Mouse (Mus musculus) thymus, postnatal 36 days (tissue): ENCODE data around the gene Lbh.

ENCODE experiments used
- DNase-seq, 2 experiments: peaks; one replicate each; pipeline ENCODE4 v3.0.0; 2022; ENCODE audit warnings: mixed read lengths in 2 of 2

Lbh gene

DNA sequence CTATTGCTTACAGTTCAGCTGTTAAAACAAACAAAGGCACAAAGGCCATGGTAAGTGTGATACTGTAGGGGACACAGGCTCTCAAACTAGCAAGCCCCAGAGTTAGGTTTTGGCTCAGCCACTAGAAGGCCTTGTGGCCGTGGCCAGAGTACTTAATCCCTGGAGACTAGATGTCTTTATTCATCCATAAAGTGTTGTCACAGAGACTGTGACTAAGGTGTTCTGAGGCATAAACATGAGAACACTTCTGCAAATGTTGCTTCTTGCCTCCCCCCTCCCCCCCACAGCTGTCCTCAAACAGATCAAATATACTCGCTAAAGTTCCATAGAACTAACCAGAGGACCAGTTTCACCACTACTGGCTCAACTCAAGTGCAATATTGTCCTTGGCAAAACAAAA lies 4.0 kb upstream of the Lbh start:
- DNase-seq = no peak

DNA sequence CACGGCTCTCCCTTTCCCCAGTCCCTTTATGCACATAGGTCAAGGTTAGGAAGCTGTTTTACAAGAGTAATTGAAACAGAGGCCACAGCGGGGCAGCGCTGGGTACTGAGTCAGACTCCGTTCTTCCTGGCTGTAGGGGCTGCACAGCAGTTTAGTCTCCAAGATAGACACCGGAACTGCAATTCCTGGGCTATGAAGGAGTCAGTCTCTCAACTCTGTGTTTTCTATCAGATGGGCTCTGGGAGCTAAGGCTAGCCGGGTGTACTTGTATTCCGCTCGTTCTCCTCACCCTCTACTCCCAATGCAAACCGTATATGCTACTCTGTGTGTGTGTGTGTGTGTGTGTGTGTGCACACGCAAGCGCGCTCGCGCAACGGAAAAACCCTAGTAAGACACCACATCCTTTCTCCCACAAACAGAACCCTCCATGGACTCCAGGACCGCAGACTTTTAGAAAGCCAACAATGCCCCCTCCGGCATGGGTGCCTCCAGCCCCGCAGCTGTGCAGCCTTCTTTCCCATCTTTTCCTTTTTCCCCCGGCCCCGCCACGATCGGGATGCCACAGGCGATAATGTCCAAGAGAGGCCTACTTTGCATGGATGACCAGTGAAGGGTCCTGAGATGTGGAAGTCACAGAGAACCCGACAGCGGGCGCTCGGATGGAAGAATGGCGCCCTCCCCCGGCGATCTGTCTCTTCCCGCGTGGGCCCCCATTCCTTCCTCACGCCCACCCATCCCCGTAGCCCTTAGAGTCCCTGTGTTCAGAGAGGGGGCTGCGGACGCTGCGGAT lies 669 bp upstream of the Lbh start:
- peak; percentile 76 to 78 for DNase-seq

DNA sequence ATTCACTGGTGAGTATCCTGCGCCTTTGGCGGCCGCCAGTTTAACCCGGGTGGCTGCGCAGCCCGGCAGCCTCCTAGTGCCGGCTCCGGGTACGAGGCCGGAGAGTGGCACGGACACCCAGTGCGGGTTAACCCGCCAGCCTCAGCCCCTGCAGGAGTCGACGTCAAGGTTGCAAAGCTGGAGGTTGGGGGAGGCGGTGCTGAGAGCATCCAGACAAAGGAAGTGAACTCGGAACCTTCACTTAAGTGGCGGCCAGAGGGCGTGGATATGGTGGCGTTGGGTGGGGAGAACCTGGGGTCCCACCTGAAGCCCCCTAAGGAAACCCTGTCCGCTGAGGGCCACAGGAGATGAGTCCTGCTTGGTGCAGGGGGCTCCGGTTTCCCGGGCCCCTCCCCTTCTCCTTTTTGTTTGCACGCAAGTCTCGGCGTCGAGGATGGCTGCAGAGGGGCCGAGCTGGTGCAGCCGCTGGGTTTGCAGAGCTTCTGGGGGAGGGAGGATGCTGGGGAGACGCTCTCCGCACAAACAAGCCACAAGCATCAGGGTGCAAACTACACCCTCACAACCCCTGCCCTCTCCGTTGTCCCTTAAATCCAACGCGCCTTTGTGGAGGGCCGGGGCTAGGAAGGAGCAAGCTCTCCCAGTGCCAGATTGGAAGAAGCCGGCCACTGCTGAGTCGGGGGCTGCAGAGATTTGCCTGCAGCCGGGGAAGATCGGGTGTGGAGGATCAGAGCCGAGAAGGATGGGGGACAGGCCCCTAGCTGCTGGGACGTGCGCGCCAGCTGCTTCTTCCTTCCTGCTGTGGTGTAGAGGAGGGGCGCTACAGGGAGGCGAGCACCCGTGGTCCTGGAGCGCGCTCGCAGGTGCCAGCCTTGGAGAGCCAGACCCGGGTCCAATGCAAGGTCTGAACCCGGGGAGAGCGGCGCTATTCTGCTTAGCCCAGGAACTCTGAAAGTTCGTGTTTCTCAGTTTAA lies 751 bp downstream of the Lbh start:
- DNase-seq = peak; percentile 86 to 90

DNA sequence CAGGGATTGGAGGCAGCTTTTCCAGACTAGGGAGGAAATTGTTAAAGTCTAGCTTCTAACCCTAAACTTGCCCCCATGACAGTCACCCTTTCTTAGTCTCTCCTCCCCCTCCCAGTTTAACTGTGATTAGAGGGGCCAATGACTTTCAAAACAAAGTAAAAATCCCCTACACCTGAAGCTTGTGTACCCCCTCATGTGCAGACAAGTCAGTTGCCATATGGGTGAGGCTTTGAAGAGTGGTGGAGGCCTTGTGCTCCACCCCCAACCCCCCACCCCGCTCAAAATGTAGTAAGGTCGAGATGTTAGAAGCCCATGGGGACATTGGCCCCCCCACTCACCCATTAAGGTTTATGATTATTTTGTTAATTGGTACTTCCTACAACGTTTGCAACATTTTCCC lies 1.5 kb downstream of the Lbh start:
- DNase-seq = no peak

DNA sequence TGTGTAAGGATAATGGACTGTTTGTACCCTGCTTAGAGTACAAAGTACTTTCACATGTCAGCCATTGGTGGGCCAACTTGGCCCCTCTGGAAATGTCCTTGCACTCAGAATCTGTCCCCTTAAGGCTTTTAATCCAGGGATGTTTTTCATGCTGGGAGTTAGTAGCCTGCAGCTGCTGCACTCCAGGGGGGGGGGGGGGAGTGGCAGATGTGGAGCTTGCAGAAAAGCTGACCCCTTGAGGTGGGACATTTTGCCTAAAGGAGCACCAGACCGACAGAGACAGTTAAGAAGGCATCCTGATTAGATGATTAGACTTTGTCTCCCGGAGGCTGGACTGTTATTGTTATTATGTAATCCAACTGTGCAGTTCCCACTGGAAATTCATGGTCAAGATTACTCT lies 2.3 kb downstream of the Lbh start:
- DNase-seq = no peak

DNA sequence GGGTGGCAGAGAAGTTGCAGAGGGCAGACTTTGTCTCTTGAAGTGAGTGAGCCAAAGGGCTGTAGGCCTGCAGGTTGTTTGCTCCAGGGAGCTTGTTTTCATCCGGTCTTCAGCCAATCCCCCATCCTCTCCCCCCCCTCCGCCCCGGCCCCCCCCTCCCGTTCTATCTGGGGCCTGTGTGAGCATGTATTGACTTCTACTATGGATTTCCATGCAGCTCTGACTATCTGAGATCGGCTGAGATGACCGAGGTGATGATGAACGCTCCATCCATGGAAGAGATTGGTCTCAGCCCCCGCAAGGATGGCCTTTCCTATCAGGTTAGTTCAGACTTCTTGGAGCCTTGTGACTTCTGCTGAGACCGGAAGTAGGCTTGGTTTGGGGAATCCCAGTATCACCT lies 2.9 kb downstream of the Lbh start:
- DNase-seq = no peak

DNA sequence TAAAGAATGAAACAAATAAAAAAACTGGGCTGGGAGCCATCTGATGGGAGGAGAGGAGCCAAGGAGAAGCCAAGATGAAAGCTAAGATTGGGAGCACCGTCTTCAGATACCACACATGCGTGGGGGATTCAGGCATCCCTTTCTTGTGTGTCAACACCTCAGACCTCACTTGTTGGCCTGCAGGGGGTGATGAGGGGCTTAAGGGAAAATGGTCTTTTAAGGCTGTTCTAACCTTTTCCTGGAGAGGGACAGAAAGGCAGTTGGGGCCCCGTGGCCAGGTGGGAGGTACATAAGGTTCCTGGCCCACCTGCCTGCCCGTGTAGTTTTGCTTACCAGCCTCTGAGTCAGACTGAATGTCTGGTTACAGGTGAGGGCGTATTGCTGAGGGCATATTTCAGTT lies 4.1 kb downstream of the Lbh start:
- DNase-seq = no peak

DNA sequence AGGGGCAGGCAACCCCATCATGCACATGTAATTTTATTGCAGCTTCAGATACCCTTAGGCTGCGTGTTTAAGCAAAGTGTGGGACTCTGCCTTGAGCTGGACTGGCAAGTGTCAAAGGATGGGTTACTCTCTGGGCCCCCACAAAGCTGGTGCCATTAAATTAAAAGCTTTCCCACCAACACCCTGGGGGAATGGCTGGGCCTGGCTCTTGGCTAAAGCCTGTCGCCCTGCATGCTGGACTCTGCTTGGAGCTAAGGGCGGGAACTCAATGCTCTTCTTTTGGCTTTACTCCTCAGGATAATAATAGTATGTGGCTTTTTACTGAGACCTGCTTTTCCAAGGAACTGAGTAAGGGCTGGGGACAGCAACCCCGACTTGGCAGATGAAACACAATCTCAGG lies 5.2 kb downstream of the Lbh start:
- DNase-seq = no peak

DNA sequence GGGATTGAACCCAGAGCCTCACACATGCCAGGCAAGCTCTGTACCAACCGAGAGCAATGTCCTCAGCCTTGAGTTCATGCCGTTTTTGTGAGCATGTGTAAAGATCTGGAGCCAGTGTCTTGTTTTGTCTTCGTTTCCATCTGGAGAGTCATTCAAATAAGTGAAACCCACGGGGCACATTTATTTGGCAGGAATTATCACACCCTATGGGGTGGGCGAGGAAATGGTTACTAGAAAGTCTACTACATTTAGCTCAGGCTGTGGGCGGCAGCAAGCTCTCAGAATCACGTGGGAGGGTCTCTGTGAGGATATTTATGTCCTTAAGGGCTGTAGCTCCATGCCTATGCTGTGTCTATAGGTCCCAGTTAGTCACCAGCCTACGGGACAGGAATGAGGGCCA lies 6.2 kb downstream of the Lbh start:
- DNase-seq = no peak

DNA sequence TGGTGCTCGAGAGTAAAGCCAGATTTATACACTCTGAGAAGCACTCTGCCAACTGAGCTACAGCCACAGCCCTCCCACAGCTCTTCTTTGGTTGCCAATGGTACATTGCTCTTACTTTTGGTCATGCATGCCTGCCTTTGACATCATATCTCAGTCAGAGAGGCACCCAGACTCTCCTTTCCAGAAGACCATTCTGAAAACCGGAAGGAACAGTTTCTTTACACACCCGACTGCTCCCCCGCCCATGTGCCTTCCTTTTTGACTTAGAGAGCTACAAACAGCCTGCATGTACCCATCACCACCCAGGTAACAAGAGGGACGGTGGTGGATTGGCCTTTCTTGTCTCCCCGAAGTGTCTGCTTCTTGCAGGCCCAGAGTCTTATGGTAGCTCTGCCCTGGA lies 7.0 kb downstream of the Lbh start:
- no peak for DNase-seq

DNA sequence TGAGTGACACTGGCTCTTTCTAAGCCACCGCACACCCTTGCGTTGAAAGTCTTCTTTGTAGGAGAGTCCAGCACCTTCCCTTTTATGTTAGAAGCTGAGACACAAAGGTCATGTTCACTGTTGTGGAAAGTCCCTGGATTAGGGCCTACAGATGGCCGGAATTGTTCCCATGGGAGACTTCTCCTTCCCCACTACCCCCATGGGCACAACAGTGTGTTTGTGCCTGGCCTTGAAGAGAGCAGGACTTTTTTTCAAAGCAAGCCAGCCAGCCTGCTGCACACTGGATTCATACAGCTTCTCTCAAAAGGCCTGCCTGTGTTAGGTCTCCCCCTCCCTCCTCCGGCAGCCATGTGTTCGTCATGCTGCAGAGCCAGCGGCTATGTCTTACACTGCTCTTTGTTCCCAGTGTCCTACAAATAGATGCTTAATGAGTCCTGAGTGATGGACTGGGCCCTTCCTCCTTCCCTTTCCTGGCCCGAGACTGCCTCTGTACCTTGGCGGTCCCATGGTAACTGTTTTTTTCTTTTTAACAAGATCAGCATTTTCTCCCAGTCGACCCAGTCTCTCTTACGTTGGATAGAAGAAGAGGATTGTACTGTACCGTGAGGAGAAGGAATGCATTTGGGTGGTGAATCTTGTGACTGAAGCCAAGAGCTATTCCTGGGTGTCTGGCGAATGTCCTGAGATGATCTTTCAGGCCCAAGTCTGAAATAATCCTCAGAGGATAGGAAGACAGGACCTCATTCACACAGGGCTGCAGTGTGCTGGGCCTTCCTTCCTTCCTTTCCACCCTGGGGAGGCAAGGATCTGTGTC lies 7.9 kb downstream of the Lbh start:
- DNase-seq = no peak

DNA sequence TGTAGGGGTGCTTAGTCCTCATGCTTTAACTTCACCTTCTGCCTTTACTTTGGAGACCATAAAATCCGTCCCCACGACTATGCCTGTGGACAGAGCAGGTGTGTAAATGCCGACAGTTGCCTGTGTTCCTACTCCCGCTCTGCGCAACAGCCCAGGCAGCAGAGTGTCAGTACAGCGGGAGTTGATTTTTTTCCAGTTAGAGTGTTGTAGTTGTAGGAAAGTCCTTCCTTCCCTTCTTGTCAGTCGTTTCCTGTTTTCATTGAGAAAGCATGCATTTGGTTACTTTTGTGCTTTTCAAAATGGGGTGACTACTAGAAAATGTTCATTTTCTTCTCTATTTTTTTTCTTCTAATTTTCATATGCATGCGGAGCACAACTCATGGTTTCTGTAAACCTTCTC lies 8.9 kb downstream of the Lbh start:
- peak in 1 of 2 experiments; percentile 17 for DNase-seq

DNA sequence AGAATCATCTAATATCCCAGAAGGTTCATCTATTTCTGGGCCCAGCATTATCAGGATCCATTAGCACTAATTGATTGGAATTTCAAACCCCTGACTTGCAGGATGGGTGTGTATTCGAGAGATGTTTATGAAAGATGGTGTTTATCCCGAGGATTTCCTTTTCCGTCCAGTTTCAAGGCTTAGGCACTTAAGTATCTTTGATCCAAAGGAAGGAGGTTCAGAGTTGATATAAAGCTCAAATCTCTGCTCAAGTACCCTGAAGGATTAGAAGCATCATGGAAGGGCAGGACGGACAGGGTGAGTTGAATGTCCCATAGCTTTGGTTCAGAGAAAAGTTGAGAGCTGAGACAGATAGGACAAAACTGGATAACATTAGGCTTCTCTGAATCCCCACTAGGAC lies 15.0 kb downstream of the Lbh start:
- DNase-seq = peak in 1 of 2 experiments; percentile 0

DNA sequence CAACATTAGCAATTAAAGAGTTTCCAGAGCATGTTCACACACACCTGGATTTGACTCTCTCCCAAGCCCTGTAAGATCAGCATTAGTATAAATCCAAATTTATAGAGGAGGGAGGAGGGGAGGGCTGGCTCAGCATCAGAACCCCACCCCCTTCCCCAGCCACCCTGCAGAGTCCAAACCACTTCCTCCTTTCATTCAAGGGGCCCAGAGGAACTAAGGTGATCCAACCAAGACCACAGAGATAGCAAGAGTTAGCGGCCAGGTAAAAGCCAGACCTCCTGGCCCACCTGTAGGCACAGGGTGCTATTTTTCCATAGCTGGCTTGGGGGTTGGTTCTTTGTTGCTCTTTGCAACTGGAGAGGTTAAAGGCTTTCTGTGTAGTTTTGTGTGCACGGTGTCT lies 16.0 kb downstream of the Lbh start:
- DNase-seq = peak in 1 of 2 experiments; percentile 65

DNA sequence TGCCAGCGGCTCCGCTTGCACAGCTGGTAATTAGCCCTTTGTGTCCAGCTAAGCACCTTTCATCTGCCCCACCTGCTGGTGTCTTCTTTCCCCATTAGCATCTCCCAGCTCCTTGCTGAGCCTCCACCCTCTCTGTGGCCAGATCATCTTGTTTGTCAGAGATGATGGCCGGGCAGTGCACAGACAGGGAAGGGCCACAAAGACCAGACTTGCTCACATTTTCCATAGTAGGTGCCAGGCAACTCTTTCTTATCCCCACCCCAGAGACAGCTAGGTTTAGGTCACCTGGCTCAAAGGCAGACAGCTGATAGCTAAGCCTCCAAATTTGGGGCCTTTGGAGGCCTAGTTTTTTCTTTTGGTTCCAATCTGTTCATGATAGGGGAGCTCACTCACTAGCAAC lies 16.5 kb downstream of the Lbh start:
- DNase-seq = no peak

DNA sequence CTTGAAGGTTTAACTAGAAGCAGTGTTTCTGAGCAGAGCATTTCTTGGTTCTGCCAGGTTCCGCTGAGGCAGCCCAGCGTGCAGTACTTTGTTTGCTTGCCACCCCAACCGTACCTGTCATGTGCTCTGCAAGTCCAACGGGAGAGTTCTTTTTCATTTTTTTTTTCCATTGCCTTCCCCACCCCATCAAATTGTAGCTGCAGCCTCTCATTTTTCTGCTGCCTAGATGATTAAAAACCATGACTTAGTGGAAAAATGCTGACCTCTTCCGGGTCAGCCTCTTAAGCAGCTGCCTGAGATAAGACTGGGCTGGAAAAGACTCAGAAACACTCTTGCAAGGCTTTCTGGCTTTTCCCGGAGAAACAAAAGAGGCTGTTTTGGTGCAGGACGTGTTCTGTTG lies 17.8 kb downstream of the Lbh start:
- DNase-seq = no peak

DNA sequence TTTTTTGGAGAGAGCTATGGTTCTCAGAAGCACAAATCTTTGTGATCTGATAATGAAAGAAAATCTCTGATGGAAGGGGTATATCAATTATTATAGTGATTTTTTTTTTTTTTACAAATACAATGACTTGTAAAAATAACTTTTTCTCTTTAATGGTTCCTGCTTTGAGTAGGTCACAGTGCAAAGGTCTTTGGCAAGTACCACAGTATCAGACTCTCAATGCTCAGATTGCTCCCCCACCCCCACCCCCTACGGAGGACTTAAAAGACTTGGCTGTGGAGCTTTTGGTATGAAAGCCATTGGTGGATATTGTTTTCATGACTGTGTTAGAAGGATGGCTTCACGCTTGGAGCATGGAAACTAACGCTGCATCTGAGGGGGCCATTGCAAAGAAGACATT lies 18.2 kb downstream of the Lbh start:
- DNase-seq = no peak

DNA sequence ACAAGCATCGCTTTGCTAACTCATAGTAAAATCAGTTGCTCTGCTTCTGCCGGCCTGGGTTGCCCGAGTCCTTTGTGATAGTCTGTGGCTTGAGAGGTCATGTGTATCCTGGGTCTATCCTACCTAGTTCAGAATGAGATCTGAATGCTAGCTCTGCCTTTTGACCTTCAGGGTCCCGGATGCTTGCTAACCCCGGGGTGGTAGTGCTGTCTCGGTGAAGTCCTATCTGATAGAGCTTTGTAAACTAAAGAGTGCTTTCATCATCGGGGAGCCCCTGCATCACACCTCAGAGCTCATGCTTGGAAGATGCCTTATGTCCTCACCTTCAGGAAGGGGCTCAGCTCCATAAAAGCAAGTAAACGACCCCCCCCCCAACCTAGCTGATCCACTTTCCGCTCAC lies 19.1 kb downstream of the Lbh start:
- no peak for DNase-seq

DNA sequence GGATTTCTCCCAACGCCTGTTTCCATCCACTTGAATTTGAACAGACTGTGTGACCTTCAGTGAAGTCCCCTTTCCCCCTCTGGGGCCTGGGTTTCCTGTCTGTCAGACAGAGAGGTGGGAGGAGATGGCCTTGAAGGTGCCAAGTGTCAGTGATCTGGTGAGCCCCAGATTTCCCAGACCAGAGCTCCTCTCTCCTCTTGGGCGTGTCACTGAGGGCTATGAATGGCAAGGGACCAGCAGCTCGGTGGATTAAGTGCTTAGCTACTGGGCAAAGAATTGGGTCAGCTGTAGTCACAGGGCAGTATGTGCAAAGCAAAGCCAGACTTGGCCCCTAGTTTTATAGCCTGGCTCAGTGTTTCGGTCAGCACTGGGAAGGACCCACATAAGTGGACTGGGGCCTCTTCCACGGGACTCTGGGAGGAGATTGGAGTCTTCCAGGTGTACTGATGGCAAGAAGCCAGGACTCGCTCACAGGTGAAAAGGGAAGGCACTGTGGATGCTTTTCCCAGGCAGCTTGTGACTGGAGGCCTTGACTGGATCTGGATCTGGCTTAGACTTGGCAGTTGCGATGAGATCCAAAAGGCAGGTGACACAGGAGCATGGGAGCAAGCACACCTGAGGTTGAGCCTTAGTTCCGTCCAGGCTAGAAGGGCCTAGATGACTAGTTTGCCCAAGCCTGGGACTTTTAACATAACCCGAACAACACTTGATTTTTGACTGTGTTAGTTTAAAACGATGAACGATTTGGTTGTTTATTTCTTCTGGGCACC lies 20.1 kb downstream of the Lbh start:
- DNase-seq = peak in 1 of 2 experiments; percentile 28

DNA sequence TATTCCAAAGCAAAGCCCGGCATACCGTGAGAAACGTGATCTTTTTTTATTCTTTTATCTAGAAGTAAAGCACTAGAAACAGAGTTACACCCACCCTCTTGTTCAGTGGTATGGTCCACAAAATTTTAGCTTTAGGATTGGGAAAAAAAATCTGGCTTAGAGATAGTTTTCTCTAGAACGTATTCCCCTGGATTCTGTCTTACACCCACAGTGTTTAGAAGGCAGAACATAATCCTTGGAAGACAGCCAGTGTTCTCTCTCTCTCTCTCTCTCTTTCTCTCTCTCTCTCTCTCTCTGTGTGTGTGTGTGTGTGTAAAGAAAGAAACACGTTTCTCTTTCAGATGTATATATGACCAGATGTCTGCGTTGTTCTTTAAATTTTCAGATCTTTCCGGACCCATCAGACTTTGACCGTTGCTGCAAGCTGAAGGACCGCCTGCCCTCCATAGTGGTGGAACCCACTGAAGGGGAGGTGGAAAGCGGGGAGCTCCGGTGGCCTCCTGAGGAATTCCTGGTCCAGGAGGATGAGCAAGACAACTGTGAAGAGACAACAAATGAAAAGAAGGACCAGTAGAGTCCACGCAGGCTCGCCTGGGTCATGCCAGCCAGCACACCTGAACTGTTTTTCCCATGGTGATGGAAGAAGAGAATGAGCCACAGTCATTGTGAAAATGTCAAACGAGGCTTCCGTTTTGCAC lies 20.9 kb downstream of the Lbh start:
- peak in 1 of 2 experiments; percentile 61 for DNase-seq

DNA sequence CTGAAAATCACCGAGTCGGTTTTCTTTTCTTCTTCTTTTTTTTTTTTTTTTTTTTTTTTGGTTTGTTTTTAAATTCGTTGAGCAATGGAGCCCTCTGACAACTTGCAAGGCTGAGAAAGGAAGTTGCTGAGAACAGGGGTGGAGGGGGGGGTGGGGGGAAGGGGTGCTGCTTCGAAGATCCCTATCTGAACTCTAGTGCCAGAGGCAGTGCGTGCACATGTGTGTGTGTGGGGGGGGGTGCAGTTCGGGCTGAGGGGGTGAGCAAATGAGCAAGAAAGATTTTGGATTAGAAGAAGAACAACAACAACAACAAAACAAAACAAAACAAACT lies 21.4 kb downstream of the Lbh start:
- peak; percentile 58 to 76 for DNase-seq

DNA sequence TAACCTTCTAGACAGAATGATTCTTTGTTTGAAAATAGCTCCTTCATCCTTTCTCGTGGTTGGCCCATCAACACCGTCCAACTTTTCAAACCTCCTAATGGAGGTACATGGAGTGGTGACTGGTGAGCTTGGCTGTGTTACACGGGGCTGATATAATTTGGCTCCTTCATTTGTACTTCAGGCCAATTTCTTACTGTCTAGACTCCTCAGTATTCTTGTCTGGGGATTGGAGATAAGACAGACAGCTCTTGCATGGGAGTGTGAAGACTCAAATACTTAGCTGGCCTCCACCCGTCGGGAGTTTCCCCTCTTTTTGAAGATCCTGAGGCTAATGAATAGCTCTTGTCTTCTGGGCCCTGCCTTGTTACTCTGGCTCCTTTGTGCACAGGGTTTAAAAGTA lies 26.3 kb downstream of the Lbh start:
- DNase-seq = no peak
